Mouse (Mus musculus): ENCODE results near the gene Gm21988. TPM values are rescaled to one million over a fixed set of nuclear protein-coding genes. Genes with fewer than 3 reads are reported as not detected.

Gm21988 gene
- polyA plus RNA-seq, 1 experiment from 2014 or later: 9.3 TPM

DNA sequence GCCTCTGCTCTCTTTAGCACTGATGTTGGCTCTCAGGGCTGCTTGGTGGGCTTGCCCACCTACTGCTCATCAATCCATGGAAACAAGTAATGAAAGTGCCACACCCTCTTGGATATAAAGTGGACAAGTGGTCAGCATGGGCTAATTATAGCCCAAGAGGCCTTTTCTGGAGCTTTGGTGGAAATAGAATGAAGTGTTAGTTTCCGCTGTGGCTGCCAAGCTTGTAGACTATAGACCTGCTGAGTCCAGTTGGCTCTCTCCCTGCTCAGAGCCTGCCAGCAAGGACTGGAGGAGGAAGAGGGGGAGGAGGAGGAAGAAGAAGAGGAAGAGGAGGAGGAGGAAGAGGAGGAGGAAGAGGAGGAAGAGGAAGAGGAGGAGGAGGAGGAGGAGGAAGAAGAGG, 26.8 kb upstream of the Gm21988 start:
- ATAC-seq (replicated peaks; ENCODE audit: insufficient number of reproducible peaks, low FRiP score, low TSS enrichment): no peak
- H3K4me3 ChIP-seq (ENCODE audit: low read depth, low read length): no peak overlapping the region
- no peak overlapping the region for H3K4me2 ChIP-seq
- H3K4me1 ChIP-seq (ENCODE audit: control insufficient read depth, insufficient read depth, low read length): peaks cover 3% of the 10 kb centered on the region; the same call in 1 of the 2 replicates
- no peaks in the 10 kb centered on the region for H3K27me3 ChIP-seq (ENCODE audit: control insufficient read depth, insufficient read depth, low read length)
- WGBS (ENCODE audit: insufficient replicate concordance): 70% methylated on average over 1 of the region's 1 CpGs
- H3K9ac ChIP-seq (ENCODE audit: low read depth, low read length): no peak overlapping the region
- no peaks in the 10 kb centered on the region for H3K36me3 ChIP-seq (ENCODE audit: control insufficient read depth, insufficient read depth, low read length)
- no peaks in the 10 kb centered on the region for H3K9me3 ChIP-seq (replicated peaks; ENCODE audit: control insufficient read depth, low read length)
- no peak overlapping the region for H3K27ac ChIP-seq (ENCODE audit: low read depth, low read length)

DNA sequence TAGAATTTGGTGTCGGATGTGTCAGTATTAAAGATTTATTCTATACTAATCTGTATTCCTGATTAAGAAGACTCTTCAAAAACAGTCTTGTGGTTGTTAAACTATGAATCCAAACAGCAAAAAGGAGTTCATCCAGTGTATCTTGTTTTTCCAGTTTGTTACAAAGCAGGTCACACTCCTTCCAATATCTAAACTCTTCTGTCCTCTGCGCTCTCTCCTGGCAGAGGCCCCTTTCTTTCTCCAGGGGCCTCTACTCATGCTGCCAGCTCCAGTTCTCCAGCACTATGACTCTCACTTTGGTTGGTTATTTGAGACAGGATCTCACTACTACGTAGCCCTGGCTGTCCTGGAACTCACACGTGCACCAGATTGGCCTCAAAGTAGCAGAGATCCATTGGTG, 26.2 kb upstream of the Gm21988 start:
- Histone ChIP-seq H3K27me3 (ENCODE audit: control insufficient read depth, insufficient read depth, low read length) (no peaks in the 10 kb centered on the region), H3K9me3 (replicated peaks; ENCODE audit: control insufficient read depth, low read length) (no peaks in the 10 kb centered on the region), H3K4me1 (ENCODE audit: control insufficient read depth, insufficient read depth, low read length) (peaks cover 3% of the 10 kb centered on the region; the same call in 1 of the 2 replicates), H3K9ac (ENCODE audit: low read depth, low read length) (no peak overlapping the region), H3K4me3 (ENCODE audit: low read depth, low read length) (no peak overlapping the region), H3K4me2 (no peak overlapping the region), H3K36me3 (ENCODE audit: control insufficient read depth, insufficient read depth, low read length) (no peaks in the 10 kb centered on the region), H3K27ac (ENCODE audit: low read depth, low read length) (no peak overlapping the region)
- ATAC-seq (replicated peaks; ENCODE audit: insufficient number of reproducible peaks, low FRiP score, low TSS enrichment): no peak
- 68% methylated on average over 4 of the region's 4 CpGs for WGBS (ENCODE audit: insufficient replicate concordance)

DNA sequence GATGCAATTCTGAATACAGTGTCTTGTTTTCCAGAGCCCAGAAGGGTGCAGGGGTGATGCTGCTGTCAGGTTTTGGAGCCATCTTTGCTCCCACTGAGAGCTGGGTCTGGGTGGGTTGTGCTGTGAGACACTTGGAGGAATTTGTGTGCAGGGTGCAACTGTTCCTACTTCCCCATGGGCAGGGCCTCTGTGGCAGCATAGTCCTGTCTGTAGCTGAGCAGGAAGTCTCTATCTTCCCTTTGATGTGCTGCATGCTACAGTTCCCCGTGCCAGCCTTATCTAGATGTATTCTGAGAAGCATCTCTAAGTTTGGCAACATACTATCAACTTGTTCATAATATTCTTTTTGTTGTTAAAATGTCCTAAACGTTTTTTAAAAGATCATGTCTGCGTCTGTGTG, 25.6 kb upstream of the Gm21988 start:
- no peaks in the 10 kb centered on the region for H3K36me3 ChIP-seq (ENCODE audit: control insufficient read depth, insufficient read depth, low read length)
- H3K9me3 ChIP-seq (replicated peaks; ENCODE audit: control insufficient read depth, low read length): no peaks in the 10 kb centered on the region
- H3K9ac ChIP-seq (ENCODE audit: low read depth, low read length): no peak overlapping the region
- no peak for ATAC-seq (replicated peaks; ENCODE audit: insufficient number of reproducible peaks, low FRiP score, low TSS enrichment)
- no peak overlapping the region for H3K4me3 ChIP-seq (ENCODE audit: low read depth, low read length)
- no peaks in the 10 kb centered on the region for H3K27me3 ChIP-seq (ENCODE audit: control insufficient read depth, insufficient read depth, low read length)
- 36% methylated on average over 3 of the region's 3 CpGs for WGBS (ENCODE audit: insufficient replicate concordance)
- H3K4me1 ChIP-seq (ENCODE audit: control insufficient read depth, insufficient read depth, low read length): peaks cover 3% of the 10 kb centered on the region; the same call in 1 of the 2 replicates
- no peak overlapping the region for H3K27ac ChIP-seq (ENCODE audit: low read depth, low read length)
- no peak overlapping the region for H3K4me2 ChIP-seq

GRCm38 (mm10) chr11:70259035-70259434, 19.4 kb upstream of the Gm21988 start:
- Histone ChIP-seq H3K9ac (ENCODE audit: low read depth, low read length) (no peak overlapping the region), H3K27ac (ENCODE audit: low read depth, low read length) (no peak overlapping the region), H3K4me3 (ENCODE audit: low read depth, low read length) (no peak overlapping the region), H3K36me3 (ENCODE audit: control insufficient read depth, insufficient read depth, low read length) (no peaks in the 10 kb centered on the region), H3K4me1 (ENCODE audit: control insufficient read depth, insufficient read depth, low read length) (no peaks in the 10 kb centered on the region), H3K4me2 (no peak overlapping the region), H3K9me3 (replicated peaks; ENCODE audit: control insufficient read depth, low read length) (no peaks in the 10 kb centered on the region), H3K27me3 (ENCODE audit: control insufficient read depth, insufficient read depth, low read length) (peaks cover 14% of the 10 kb centered on the region)
- ATAC-seq (replicated peaks; ENCODE audit: insufficient number of reproducible peaks, low FRiP score, low TSS enrichment): no peak
- WGBS (ENCODE audit: insufficient replicate concordance): 88% methylated on average over 4 of the region's 4 CpGs

GRCm38 (mm10) chr11:70254931-70255531, 15.4 kb upstream of the Gm21988 start, which contains the start of gene Alox12:
TSS of gene Alox12 (minus strand) at chr11:70255353.
- peaks cover 37% of the 10 kb centered on the region for H3K27me3 ChIP-seq (ENCODE audit: control insufficient read depth, insufficient read depth, low read length)
- WGBS (ENCODE audit: insufficient replicate concordance): under 1% methylated on average over 25 of the region's 25 CpGs
- no peak within 1 kb of the TSS for H3K27ac ChIP-seq (ENCODE audit: low read depth, low read length)
- H3K4me1 ChIP-seq (ENCODE audit: control insufficient read depth, insufficient read depth, low read length): no peaks in the 10 kb centered on the region
- ATAC-seq (replicated peaks; ENCODE audit: insufficient number of reproducible peaks, low FRiP score, low TSS enrichment): no peak
- H3K9ac ChIP-seq (ENCODE audit: low read depth, low read length): peak within 1 kb of the TSS; percentile 39
- H3K36me3 ChIP-seq (ENCODE audit: control insufficient read depth, insufficient read depth, low read length): no peaks in the 10 kb centered on the region
- H3K4me2 ChIP-seq: peak within 1 kb of the TSS; percentile 62
- peak within 1 kb of the TSS; percentile 33 for H3K4me3 ChIP-seq (ENCODE audit: low read depth, low read length)
- H3K9me3 ChIP-seq (replicated peaks; ENCODE audit: control insufficient read depth, low read length): no peaks in the 10 kb centered on the region

- Histone ChIP-seq H3K4me2 (peak overlapping the region; percentile 62), H3K4me1 (ENCODE audit: control insufficient read depth, insufficient read depth, low read length) (no peaks in the 10 kb centered on the region), H3K27ac (ENCODE audit: low read depth, low read length) (no peak overlapping the region), H3K36me3 (ENCODE audit: control insufficient read depth, insufficient read depth, low read length) (no peaks in the 10 kb centered on the region), H3K9me3 (replicated peaks; ENCODE audit: control insufficient read depth, low read length) (no peaks in the 10 kb centered on the region), H3K4me3 (ENCODE audit: low read depth, low read length) (peak overlapping the region; percentile 33), H3K27me3 (ENCODE audit: control insufficient read depth, insufficient read depth, low read length) (peaks cover 37% of the 10 kb centered on the region), H3K9ac (ENCODE audit: low read depth, low read length) (no peak overlapping the region)
- no peak for ATAC-seq (replicated peaks; ENCODE audit: insufficient number of reproducible peaks, low FRiP score, low TSS enrichment)
- WGBS (ENCODE audit: insufficient replicate concordance): 6% methylated on average over 18 of the region's 18 CpGs
These were observed 14.7 kb upstream of the Gm21988 start for GRCm38 (mm10) chr11:70254337-70254736.

- WGBS (ENCODE audit: insufficient replicate concordance): 66% methylated on average over 8 of the region's 8 CpGs
- no peak overlapping the region for H3K4me2 ChIP-seq
These were observed 12.2 kb upstream of the Gm21988 start for GRCm38 (mm10) chr11:70251853-70252252.

DNA sequence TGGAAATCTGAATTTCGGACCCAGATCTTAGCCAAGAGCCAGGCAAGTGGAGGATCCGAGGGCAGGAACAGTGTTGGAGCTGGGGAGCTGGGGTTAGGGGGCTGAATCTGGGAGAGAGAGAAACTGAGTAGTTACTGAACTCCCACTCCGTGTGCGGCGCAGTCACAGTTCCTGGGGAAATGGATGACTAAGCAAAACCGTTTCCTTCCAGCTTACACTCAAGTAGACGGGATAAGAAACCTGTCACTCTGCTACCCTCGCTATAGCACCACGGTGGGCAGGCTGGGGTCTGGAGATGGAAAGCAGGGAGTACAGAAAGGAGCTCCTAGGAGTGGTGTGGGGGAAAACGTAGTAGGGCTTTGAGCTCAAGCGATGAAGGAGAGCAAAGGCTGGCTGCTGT, 10.5 kb upstream of the Gm21988 start:
- Histone ChIP-seq H3K4me1 (ENCODE audit: control insufficient read depth, insufficient read depth, low read length) (no peaks in the 10 kb centered on the region), H3K9me3 (replicated peaks; ENCODE audit: control insufficient read depth, low read length) (no peaks in the 10 kb centered on the region), H3K4me2 (no peak overlapping the region), H3K9ac (ENCODE audit: low read depth, low read length) (no peak overlapping the region), H3K27me3 (ENCODE audit: control insufficient read depth, insufficient read depth, low read length) (peaks cover 40% of the 10 kb centered on the region), H3K27ac (ENCODE audit: low read depth, low read length) (no peak overlapping the region), H3K4me3 (ENCODE audit: low read depth, low read length) (no peak overlapping the region), H3K36me3 (ENCODE audit: control insufficient read depth, insufficient read depth, low read length) (no peaks in the 10 kb centered on the region)
- WGBS (ENCODE audit: insufficient replicate concordance): 57% methylated on average over 11 of the region's 11 CpGs
- ATAC-seq (replicated peaks; ENCODE audit: insufficient number of reproducible peaks, low FRiP score, low TSS enrichment): no peak

More at GRCm38 (mm10) chr11:70251853-70252252, 12.2 kb upstream of the Gm21988 start:
- no peak for ATAC-seq (replicated peaks; ENCODE audit: insufficient number of reproducible peaks, low FRiP score, low TSS enrichment)
- Histone ChIP-seq H3K27me3 (ENCODE audit: control insufficient read depth, insufficient read depth, low read length) (peaks cover 37% of the 10 kb centered on the region), H3K9ac (ENCODE audit: low read depth, low read length) (no peak overlapping the region), H3K4me1 (ENCODE audit: control insufficient read depth, insufficient read depth, low read length) (no peaks in the 10 kb centered on the region), H3K9me3 (replicated peaks; ENCODE audit: control insufficient read depth, low read length) (no peaks in the 10 kb centered on the region), H3K36me3 (ENCODE audit: control insufficient read depth, insufficient read depth, low read length) (no peaks in the 10 kb centered on the region), H3K4me3 (ENCODE audit: low read depth, low read length) (no peak overlapping the region), H3K27ac (ENCODE audit: low read depth, low read length) (no peak overlapping the region)

Data from heart, embryonic 11.5 days (tissue).